In the genomic region with DNA sequence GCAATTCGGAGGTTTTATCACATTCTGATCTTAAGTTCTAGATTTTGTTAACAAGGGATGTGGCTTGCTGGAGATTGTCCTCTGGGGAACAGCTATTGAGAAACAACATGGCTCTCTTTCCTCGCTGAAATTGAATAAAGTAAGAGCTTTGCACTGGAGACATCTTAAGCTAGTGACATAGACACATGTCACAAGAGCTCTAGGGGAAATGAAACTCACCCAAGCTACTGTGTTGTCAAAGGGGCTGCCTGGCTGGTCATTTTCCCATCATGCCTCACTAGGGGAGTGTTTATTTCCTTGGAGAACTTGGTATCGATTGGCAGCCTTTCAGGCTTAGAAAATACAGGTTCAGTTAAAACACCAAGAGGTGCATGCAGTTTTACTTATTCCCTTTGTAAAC, we compare ENCODE assay signal across 36 mouse cellular contexts. TPM values are rescaled to one million over a fixed set of nuclear protein-coding genes. Genes with fewer than 3 reads are reported as not detected.
DNase-seq lines count a peak whose midpoint lies in the region; ATAC-seq and TF ChIP-seq lines count a peak whose summit lies in the region.
"Had no signal": no experiment of that assay in that cellular context is flagged by ENCODE, and none has a peak within 500 bp of the region (broad histone marks: within the 10 kb centered on the region; RNA-seq: fewer than 3 reads in every experiment).

No protein-coding gene starts in this region.

- ATAC-seq in lung, embryonic 14.5 days (ENCODE audit: insufficient read depth), result no peak
- peak; percentile 84 for ATAC-seq in megakaryocyte, adult 5-6 weeks (ENCODE audit: poor library complexity, severe bottlenecking)
- ATAC-seq: forebrain, embryonic 13.5 days; intestine, embryonic 16.5 days; midbrain, embryonic 16.5 days had no signal

- H3K79me2 ChIP-seq in CH12.LX (replicated peaks; ENCODE audit: control insufficient read depth, extremely low read depth, insufficient read depth, poor library complexity, severe bottlenecking), result no peaks in the 10 kb centered on the region

- 56% methylated on average over 3 of the region's 3 CpGs for WGBS in lung, embryonic 14.5 days

- dilution Hi-C loops in CH12.LX (cut with MboI; ENCODE audit: extremely low pct_ligation_motif_present, extremely low pct_unique_long_range_greater_than_20kb, low sequenced_read_pairs), result no loop called here

- no peak for TF ChIP-seq CTCF in lung, embryonic 14.5 days (IDR thresholded peaks at IDR 0.05; ENCODE audit: low read depth)
- TF ChIP-seq CTCF in CH12.LX (conservative IDR thresholded peaks at IDR 0.05 in 1 of 2, IDR thresholded peaks at IDR 0.05 in 1 of 2; ENCODE audit: low read depth in 2 of 2, low read length in 2 of 2), result no peak

- H3K36me3 ChIP-seq in lung, embryonic 14.5 days (ENCODE audit: insufficient read depth), result no peaks in the 10 kb centered on the region
- H3K36me3 ChIP-seq in CH12.LX (replicated peaks in 1 of 2; ENCODE audit: control insufficient read depth in 1 of 2, insufficient read depth in 1 of 2, low read length in 1 of 2), result peaks cover 0 to 10% of the 10 kb centered on the region in 2 experiments
- H3K36me3 ChIP-seq: G1E; heart, embryonic 10.5 days; hindbrain, embryonic 13.5 days; lung, embryonic 15.5 days; neural tube, embryonic 13.5 days; stomach, embryonic 15.5 days had no signal

- H3K27ac ChIP-seq in lung, embryonic 14.5 days (ENCODE audit: low read depth), result no peak overlapping the region
- no peak overlapping the region for H3K27ac ChIP-seq in CH12.LX (ENCODE audit: insufficient read depth, low read depth)
- H3K27ac ChIP-seq: forebrain, embryonic 13.5 days; heart, embryonic 10.5 days; hindbrain, embryonic 13.5 days; liver, embryonic 14.5 days; lung, embryonic 15.5 days; neural tube, embryonic 13.5 days; stomach, embryonic 15.5 days had no signal

- H3K27me3 ChIP-seq in lung, embryonic 14.5 days (ENCODE audit: insufficient read depth, low read length), result no peaks in the 10 kb centered on the region
- H3K27me3 ChIP-seq in CH12.LX (replicated peaks), result no peaks in the 10 kb centered on the region
- H3K27me3 ChIP-seq: hindbrain, embryonic 13.5 days; lung, embryonic 15.5 days; stomach, embryonic 15.5 days had no signal

- in situ Hi-C loops in CH12.LX (cut with MboI; ENCODE audit: low pct_ligation_motif_present, low pct_unique_long_range_greater_than_20kb, low sequenced_read_pairs), result loop anchor here (10.0 kb wide), 1 partner anchor 182 kb away; no protein-coding TSS in a partner anchor

- DNase-seq in lung, embryonic 14.5 days, result peak; percentile 4
- no peak for DNase-seq in lung, postnatal 14 days
- peak; percentile 14 for DNase-seq in 416B (ENCODE audit: low read depth)
- DNase-seq in CH12.LX (ENCODE audit: extremely low read depth), result peak; percentile 52
- DNase-seq in left cerebral cortex, adult 8-10 months (ENCODE audit: low spot score in 2 of 2), result no peak
- no peak for DNase-seq in kidney, postnatal 25 days
- DNase-seq in adrenal gland, adult 8-10 months, result no peak
- DNase-seq: adrenal gland, postnatal 14 days; cerebellum, adult 2 months; cerebellum, postnatal 25 days; gastrocnemius, postnatal 10 days; heart, postnatal 36 days; kidney, adult 9 months; kidney, postnatal 14 days; lung, postnatal 4 days; right cerebral cortex, postnatal 4 days; thymus, adult 18-20 months; thymus, postnatal 36 days had no signal

- no peaks in the 10 kb centered on the region for H3K9me3 ChIP-seq in lung, embryonic 14.5 days (ENCODE audit: low read depth, low read length)
- H3K9me3 ChIP-seq in CH12.LX (replicated peaks; ENCODE audit: low read length), result peaks cover 2% of the 10 kb centered on the region
- H3K9me3 ChIP-seq: forebrain, embryonic 13.5 days; G1E; heart, embryonic 10.5 days; hindbrain, embryonic 13.5 days; lung, embryonic 15.5 days; neural tube, embryonic 13.5 days; stomach, embryonic 15.5 days had no signal

- TF ChIP-seq POLR2A in CH12.LX (IDR thresholded peaks at IDR 0.05; ENCODE audit: low read depth, low read length), result peak; percentile 45; the same call in 1 of the 2 replicates

- H3K4me2 ChIP-seq in lung, embryonic 14.5 days, result no peak overlapping the region
- peak overlapping the region; percentile 22; the same call in 1 of the 2 replicates for H3K4me2 ChIP-seq in CH12.LX (ENCODE audit: insufficient read depth, low read depth, poor library complexity, severe bottlenecking)
- H3K4me2 ChIP-seq: forebrain, embryonic 13.5 days; hindbrain, embryonic 13.5 days; lung, embryonic 15.5 days; neural tube, embryonic 13.5 days; stomach, embryonic 15.5 days had no signal

- no peak overlapping the region for H3K9ac ChIP-seq in lung, embryonic 14.5 days
- no peak overlapping the region for H3K9ac ChIP-seq in CH12.LX (ENCODE audit: insufficient read depth, low read depth)
- H3K9ac ChIP-seq: forebrain, embryonic 13.5 days; hindbrain, embryonic 13.5 days; liver, embryonic 14.5 days; lung, embryonic 15.5 days; neural tube, embryonic 13.5 days; stomach, embryonic 15.5 days had no signal

- TF ChIP-seq EP300 in CH12.LX (IDR thresholded peaks at IDR 0.05; ENCODE audit: low read length), result peak; percentile 59

- H3K4me1 ChIP-seq in lung, embryonic 14.5 days (ENCODE audit: insufficient read depth), result no peaks in the 10 kb centered on the region
- peaks cover 0 to 10% of the 10 kb centered on the region in 2 experiments; a peak in 2 of 4 replicates for H3K4me1 ChIP-seq in CH12.LX (ENCODE audit: control insufficient read depth in 1 of 2, insufficient read depth in 2 of 2)
- H3K4me1 ChIP-seq: lung, embryonic 15.5 days; neural tube, embryonic 13.5 days; stomach, embryonic 15.5 days had no signal

- no peak for TF ChIP-seq RAD21 in CH12.LX (IDR thresholded peaks at IDR 0.05; ENCODE audit: low read depth, low read length)

- H3K4me3 ChIP-seq in lung, embryonic 14.5 days (ENCODE audit: low read depth, low read length), result no peak overlapping the region
- H3K4me3 ChIP-seq in CH12.LX (replicated peaks in 1 of 3; ENCODE audit: low read depth in 2 of 3, low read length in 2 of 3, poor library complexity in 1 of 3), result no peak overlapping the region
- H3K4me3 ChIP-seq: forebrain, embryonic 13.5 days; heart, embryonic 10.5 days; hindbrain, embryonic 13.5 days; lung, embryonic 15.5 days; neural tube, embryonic 13.5 days; stomach, embryonic 15.5 days had no signal

TF ChIP-seq in CH12.LX, 34 proteins besides CTCF, POLR2A, EP300 and RAD21 (continues in another document):
- TF ChIP-seq ZNF384 (IDR thresholded peaks at IDR 0.05; ENCODE audit: low read depth, low read length), result no peak
- no peak for TF ChIP-seq E2F4 (IDR thresholded peaks at IDR 0.05; ENCODE audit: insufficient replicate concordance, low read depth, low read length)
- 0 out of 2 replicates have a peak, but pooled peaks have one; percentile 30 for TF ChIP-seq BHLHE40 (IDR thresholded peaks at IDR 0.05; ENCODE audit: low read depth, low read length)
- 0 out of 2 replicates have a peak, but pooled peaks have one; percentile 11 for TF ChIP-seq ETS1 (conservative IDR thresholded peaks at IDR 0.05; ENCODE audit: low read depth, low read length)
- no peak for TF ChIP-seq MAZ (IDR thresholded peaks at IDR 0.05; ENCODE audit: low read depth, low read length)
- peak; percentile 77 for TF ChIP-seq TBP (conservative IDR thresholded peaks at IDR 0.05; ENCODE audit: low read depth, low read length)
- peak; percentile 62; the same call in 1 of the 2 replicates for TF ChIP-seq MYC (IDR thresholded peaks at IDR 0.05; ENCODE audit: low read depth, low read length)
- 0 out of 2 replicates have a peak, but pooled peaks have one; percentile 50 for TF ChIP-seq MXI1 (IDR thresholded peaks at IDR 0.05; ENCODE audit: low read depth, low read length)
- peak; percentile 28; the same call in 1 of the 2 replicates for TF ChIP-seq ELF1 (IDR thresholded peaks at IDR 0.05; ENCODE audit: low read depth, low read length)
- no peak for TF ChIP-seq NRF1 (IDR thresholded peaks at IDR 0.05; ENCODE audit: low read depth, low read length)
- TF ChIP-seq NELFE (IDR thresholded peaks at IDR 0.05; ENCODE audit: low read depth, low read length), result peak; percentile 39; the same call in 1 of the 2 replicates
- TF ChIP-seq MAX (IDR thresholded peaks at IDR 0.05; ENCODE audit: low read length), result peak; percentile 55; the same call in 1 of the 2 replicates
- TF ChIP-seq SIN3A (IDR thresholded peaks at IDR 0.05; ENCODE audit: low read length), result peak; percentile 42; the same call in 1 of the 2 replicates
- peak; percentile 82 for TF ChIP-seq IRF4 (IDR thresholded peaks at IDR 0.05; ENCODE audit: low read depth, low read length)
- TF ChIP-seq TCF12 (IDR thresholded peaks at IDR 0.05; ENCODE audit: low read depth, low read length), result peak; percentile 46; the same call in 1 of the 2 replicates
- no peak for TF ChIP-seq KAT2A (IDR thresholded peaks at IDR 0.05; ENCODE audit: insufficient replicate concordance, low read length)

RNA-seq across cellular contexts. Expression of gene Thegl, which starts 2.7 kb away (rescaled TPM):
- 0.30 and 0.66 TPM in 2 replicates for polyA plus RNA-seq in lung, embryonic 14.5 days (2014; fragmentation: Nextera tagmentation; extraction: Ambion mirVana)
- 0.25 TPM in 1 of 2 replicates, not detected in the other for total RNA-seq in CH12.LX (2012; rRNA removed)
- total RNA-seq in CH12.LX (2014; rRNA removed), result not detected in 2 replicates
- not detected in 2 replicates for polyA plus RNA-seq in CH12.LX (2012; ENCODE audit: insufficient read length, low read depth)
- 0.45 TPM in 1 of 2 replicates, not detected in the other for total RNA-seq in megakaryocyte, adult 5-6 weeks (2015)
- total RNA-seq in megakaryocyte, adult 5-6 weeks (2017), result not detected in 2 replicates
- total RNA-seq in left cerebral cortex, adult 8-10 months (2022), result under 1 TPM in 3 of 4 experiments, not detected in 1; 0.21 to 0.91 (median 0.68) TPM
- total RNA-seq in adrenal gland, adult 8-10 months (2022), result under 1 TPM in 2 of 4 experiments, not detected in 2; 0.23 to 0.24 TPM
- total RNA-seq: adrenal gland, postnatal 14 days; G1E; gastrocnemius, postnatal 10 days; heart, postnatal 36 days had no signal
- polyA plus RNA-seq: C2C12; heart, embryonic 16.5 days had no signal

RNA-seq across cellular contexts. Expression of gene Arl9, which starts 9.3 kb away (rescaled TPM):
- 0.38 TPM in 1 of 2 replicates, not detected in the other for polyA plus RNA-seq in lung, embryonic 14.5 days (2014; fragmentation: Nextera tagmentation; extraction: Ambion mirVana)
- 0.38 TPM in 1 of 2 replicates, not detected in the other for total RNA-seq in CH12.LX (2012; rRNA removed)
- 1.4 TPM in 1 of 2 replicates, not detected in the other for total RNA-seq in CH12.LX (2014; rRNA removed)
- polyA plus RNA-seq in CH12.LX (2012; ENCODE audit: insufficient read length, low read depth), result 2.2 and 2.6 TPM in 2 replicates
- total RNA-seq in megakaryocyte, adult 5-6 weeks (2015), result 0.31 and 1.3 TPM in 2 replicates
- not detected in 2 replicates for total RNA-seq in megakaryocyte, adult 5-6 weeks (2017)
- not detected for total RNA-seq in left cerebral cortex, adult 8-10 months (2022)
- not detected for total RNA-seq in adrenal gland, adult 8-10 months (2022)
- total RNA-seq: adrenal gland, postnatal 14 days; G1E; gastrocnemius, postnatal 10 days; heart, postnatal 36 days; layer of hippocampus, adult 18-20 months; layer of hippocampus, postnatal 10 days; left cerebral cortex, adult 18-20 months; left cerebral cortex, postnatal 36 days had no signal
- polyA plus RNA-seq: C2C12; embryonic facial prominence, embryonic 11.5 days; forebrain, embryonic 13.5 days; G1E; heart, embryonic 16.5 days; intestine, embryonic 16.5 days; midbrain, embryonic 16.5 days; neural tube, embryonic 13.5 days had no signal

RNA-seq across cellular contexts. Expression of gene Srp72, which starts 38.7 kb away (rescaled TPM):
- polyA plus RNA-seq in lung, embryonic 14.5 days (2014; fragmentation: Nextera tagmentation; extraction: Ambion mirVana), result 100 and 103 TPM in 2 replicates
- total RNA-seq in CH12.LX (2012; rRNA removed) (73.6 and 77.4 TPM in 2 replicates), CH12.LX (2014; rRNA removed) (85.2 and 88.9 TPM in 2 replicates)
- 148 and 171 TPM in 2 replicates for polyA plus RNA-seq in CH12.LX (2012; ENCODE audit: insufficient read length, low read depth)
- 83.0 and 91.0 TPM in 2 replicates for total RNA-seq in megakaryocyte, adult 5-6 weeks (2015)
- total RNA-seq in megakaryocyte, adult 5-6 weeks (2017), result 133 and 141 TPM in 2 replicates
- 100 to 1,000 TPM in 3 of 4 experiments, 10 to 100 TPM in 1; 91.9 to 105 (median 103) TPM for total RNA-seq in left cerebral cortex, adult 8-10 months (2022)
- total RNA-seq in adrenal gland, adult 8-10 months (2022), result 100 to 1,000 TPM; 124 to 171 (median 156) TPM

Comparison
In these comparisons a context has a peak if more than half of its experiments do, and no peak if none do; other contexts are left out.
1. DNase-seq: peak in lung, embryonic 14.5 days (single experiment), 416B (single experiment) and CH12.LX (single experiment); none in lung, postnatal 14 days (single experiment), left cerebral cortex, adult 8-10 months (0 of 2), kidney, postnatal 25 days (0 of 2) and adrenal gland, adult 8-10 months (single experiment).